Mouse (Mus musculus): Measurements from ENCODE around the gene Mrpl41. TPM values are rescaled to one million over a fixed set of nuclear protein-coding genes. Genes with fewer than 3 reads are reported as not detected.
A peak's percentile ranks its signal among the peaks of the same experiment; 100 is the strongest.

Mrpl41 gene
- 106 and 115 TPM in 2 replicates for polyA plus RNA-seq (2014; fragmentation: Nextera tagmentation; extraction: Ambion mirVana)

DNA sequence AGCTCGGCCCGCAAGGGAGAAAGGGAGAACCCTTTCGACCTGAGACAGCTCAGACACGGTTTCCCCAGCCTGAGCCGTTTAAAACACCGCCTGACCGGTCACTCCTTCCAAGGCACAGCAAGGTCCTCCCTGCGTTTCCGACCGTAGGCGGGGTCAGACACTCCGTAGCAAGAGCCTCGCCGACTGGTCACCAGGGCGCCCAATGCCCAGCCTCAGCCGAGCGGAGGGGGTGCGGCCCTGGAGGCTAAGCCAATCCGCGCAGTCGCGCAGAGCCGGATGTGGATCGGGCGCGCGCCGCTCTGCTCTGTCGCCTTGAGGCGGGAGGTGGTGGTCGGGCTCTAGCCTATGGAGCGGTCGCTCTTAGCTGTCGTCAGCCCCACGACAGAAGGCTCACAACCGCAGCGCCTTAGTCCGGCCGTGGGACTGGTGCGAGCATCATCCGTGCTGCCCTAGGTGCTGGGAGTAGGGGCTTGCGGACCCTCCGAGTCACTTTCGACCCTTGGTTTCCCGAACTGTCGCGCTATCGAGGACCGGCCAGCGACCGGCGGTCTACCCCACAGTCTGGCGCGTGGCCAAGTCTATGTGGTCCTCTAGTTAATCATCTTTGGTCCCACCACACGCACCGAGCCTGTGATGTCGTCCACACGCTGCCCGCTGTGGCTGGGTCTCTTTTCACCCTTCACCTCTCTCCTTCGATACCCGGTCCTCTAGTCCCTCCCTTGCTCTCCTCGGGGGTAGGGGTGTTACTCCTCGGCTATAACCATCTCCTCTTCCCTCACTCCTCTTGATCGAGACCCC is at the start of gene Mrpl41:
TSS of gene Mrpl41 (minus strand) at position 193 of the 798 bp plus-strand sequence.
- Histone ChIP-seq H3K4me2 (peak within 1 kb of the TSS; percentile 99), H3K36me3 (ENCODE audit: insufficient read depth) (peaks cover 28% of the 10 kb centered on the region), H3K9me3 (ENCODE audit: low read depth, low read length) (no peaks in the 10 kb centered on the region), H3K27ac (ENCODE audit: low read depth) (peak within 1 kb of the TSS; percentile 92), H3K4me3 (ENCODE audit: low read depth, low read length) (peak within 1 kb of the TSS; percentile 77), H3K27me3 (ENCODE audit: insufficient read depth, low read length) (no peaks in the 10 kb centered on the region), H3K4me1 (ENCODE audit: insufficient read depth) (peaks cover 4% of the 10 kb centered on the region; the same call in 1 of the 2 replicates), H3K9ac (peak within 1 kb of the TSS; percentile 69)
- DNase-seq (peak; percentile 99), ATAC-seq (ENCODE audit: insufficient read depth) (peak; percentile 99)
- TF ChIP-seq CTCF (IDR thresholded peaks at IDR 0.05; ENCODE audit: low read depth), result no peak
- WGBS, result under 1% methylated on average over 64 of the region's 64 CpGs

DNA sequence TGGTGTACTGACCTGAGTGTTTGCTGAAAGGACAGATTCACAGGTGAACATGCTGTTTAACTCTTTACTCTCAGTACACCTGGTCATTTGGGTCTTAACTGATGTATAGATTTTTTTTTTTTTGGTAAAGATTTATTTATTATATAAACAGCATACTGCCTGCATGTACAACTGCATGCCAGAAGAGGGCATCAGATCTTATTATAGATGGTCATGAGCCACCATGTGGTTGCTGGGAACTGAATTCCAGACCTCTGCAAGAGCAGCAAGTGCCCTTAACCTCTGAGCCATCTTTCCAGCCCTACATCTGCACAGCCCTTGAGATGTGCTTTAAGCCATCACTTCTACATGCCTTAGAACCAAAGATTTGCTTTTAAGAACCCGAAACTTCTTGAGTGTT is 47.8 kb upstream of the Mrpl41 start:
- Histone ChIP-seq H3K4me1 (ENCODE audit: insufficient read depth) (no peaks in the 10 kb centered on the region), H3K9ac (no peak overlapping the region), H3K9me3 (ENCODE audit: low read depth, low read length) (no peaks in the 10 kb centered on the region), H3K27me3 (ENCODE audit: insufficient read depth, low read length) (no peaks in the 10 kb centered on the region), H3K4me3 (ENCODE audit: low read depth, low read length) (no peak overlapping the region), H3K36me3 (ENCODE audit: insufficient read depth) (no peaks in the 10 kb centered on the region), H3K4me2 (no peak overlapping the region), H3K27ac (ENCODE audit: low read depth) (no peak overlapping the region)
- WGBS, result 88% methylated on average over 1 of the region's 1 CpGs
- peak; percentile 27; the same call in 1 of the 2 replicates for TF ChIP-seq CTCF (IDR thresholded peaks at IDR 0.05; ENCODE audit: low read depth)
- DNase-seq (no peak), ATAC-seq (ENCODE audit: insufficient read depth) (no peak)

DNA sequence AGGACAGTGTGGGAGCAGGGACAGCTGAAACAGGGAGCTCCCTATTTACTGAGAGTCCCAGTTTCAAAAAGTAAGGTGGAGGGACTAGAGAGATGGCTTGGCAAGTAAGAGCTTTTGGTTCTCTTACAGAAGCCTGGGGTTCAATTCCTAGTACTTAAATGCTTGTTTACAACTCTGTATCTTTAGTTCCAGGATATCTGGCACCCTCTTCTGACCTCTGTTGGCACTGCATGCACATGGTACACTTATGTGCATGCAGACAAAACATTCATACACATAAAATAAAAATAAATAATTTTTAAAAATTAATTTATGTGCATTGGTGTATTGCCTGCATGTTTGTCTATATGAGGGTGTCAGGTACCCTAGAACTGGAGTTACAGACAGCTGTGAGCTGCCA is 33.4 kb upstream of the Mrpl41 start:
- DNase-seq (peak; percentile 19), ATAC-seq (ENCODE audit: insufficient read depth) (no peak)

DNA sequence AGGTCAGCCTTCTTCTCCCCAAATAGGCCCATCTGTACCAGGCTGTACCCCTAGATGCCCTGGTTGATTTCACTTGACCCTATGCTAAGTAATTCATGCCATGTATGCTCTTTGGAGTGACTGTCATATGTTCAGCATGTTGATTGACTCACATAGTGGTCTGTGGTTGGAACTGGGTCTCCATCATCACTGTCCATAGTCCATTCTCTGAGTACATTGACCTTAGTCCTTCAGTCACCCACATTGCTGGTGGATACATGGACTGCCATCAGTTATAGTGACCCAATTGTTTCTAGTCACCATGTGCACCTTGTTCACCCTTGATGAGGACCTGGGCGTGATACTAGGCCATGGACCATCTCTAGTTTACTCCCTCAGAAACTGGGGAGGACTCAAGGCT is 31.9 kb upstream of the Mrpl41 start:
- Histone ChIP-seq H3K36me3 (ENCODE audit: insufficient read depth) (no peaks in the 10 kb centered on the region), H3K9me3 (ENCODE audit: low read depth, low read length) (no peaks in the 10 kb centered on the region), H3K27me3 (ENCODE audit: insufficient read depth, low read length) (no peaks in the 10 kb centered on the region), H3K9ac (no peak overlapping the region), H3K4me3 (ENCODE audit: low read depth, low read length) (no peak overlapping the region), H3K4me1 (ENCODE audit: insufficient read depth) (no peaks in the 10 kb centered on the region), H3K4me2 (no peak overlapping the region), H3K27ac (ENCODE audit: low read depth) (no peak overlapping the region)
- whole genome bisulfite sequencing, result 81% methylated on average over 1 of the region's 1 CpGs
- ATAC-seq (ENCODE audit: insufficient read depth) (no peak), DNase-seq (no peak)
- TF ChIP-seq CTCF (IDR thresholded peaks at IDR 0.05; ENCODE audit: low read depth), result no peak

More for the DNA sequence above, 33.4 kb upstream of the Mrpl41 start:
- Histone ChIP-seq H3K27ac (ENCODE audit: low read depth) (no peak overlapping the region), H3K9me3 (ENCODE audit: low read depth, low read length) (no peaks in the 10 kb centered on the region), H3K36me3 (ENCODE audit: insufficient read depth) (no peaks in the 10 kb centered on the region), H3K9ac (no peak overlapping the region), H3K4me1 (ENCODE audit: insufficient read depth) (no peaks in the 10 kb centered on the region), H3K4me3 (ENCODE audit: low read depth, low read length) (no peak overlapping the region), H3K27me3 (ENCODE audit: insufficient read depth, low read length) (no peaks in the 10 kb centered on the region), H3K4me2 (no peak overlapping the region)
- TF ChIP-seq CTCF (IDR thresholded peaks at IDR 0.05; ENCODE audit: low read depth), result 0 out of 2 replicates have a peak, but pooled peaks have one; percentile 11

GRCm38 (mm10) chr2:25003946-25004786 is 29.3 kb upstream of the Mrpl41 start:
- Histone ChIP-seq H3K4me1 (ENCODE audit: insufficient read depth) (no peaks in the 10 kb centered on the region), H3K4me3 (ENCODE audit: low read depth, low read length) (no peak overlapping the region), H3K4me2 (no peak overlapping the region), H3K36me3 (ENCODE audit: insufficient read depth) (no peaks in the 10 kb centered on the region), H3K27ac (ENCODE audit: low read depth) (no peak overlapping the region), H3K9ac (no peak overlapping the region), H3K9me3 (ENCODE audit: low read depth, low read length) (no peaks in the 10 kb centered on the region), H3K27me3 (ENCODE audit: insufficient read depth, low read length) (no peaks in the 10 kb centered on the region)
- WGBS, result 81% methylated on average over 9 of the region's 9 CpGs
- no peak for TF ChIP-seq CTCF (IDR thresholded peaks at IDR 0.05; ENCODE audit: low read depth)
- DNase-seq, result no peak
- ATAC-seq (ENCODE audit: insufficient read depth), result no peak

- no peak for ATAC-seq (ENCODE audit: insufficient read depth)
- H3K4me3 ChIP-seq (ENCODE audit: low read depth, low read length), result no peak overlapping the region
- DNase-seq, result peak; percentile 68
- H3K27ac ChIP-seq (ENCODE audit: low read depth), result no peak overlapping the region
- no peaks in the 10 kb centered on the region for H3K27me3 ChIP-seq (ENCODE audit: insufficient read depth, low read length)
- no peaks in the 10 kb centered on the region for H3K9me3 ChIP-seq (ENCODE audit: low read depth, low read length)
- no peak overlapping the region for H3K4me2 ChIP-seq
- TF ChIP-seq CTCF (IDR thresholded peaks at IDR 0.05; ENCODE audit: low read depth), result peak; percentile 73
- H3K9ac ChIP-seq, result no peak overlapping the region
- H3K4me1 ChIP-seq (ENCODE audit: insufficient read depth), result no peaks in the 10 kb centered on the region
- 55% methylated on average over 3 of the region's 3 CpGs for WGBS
- no peaks in the 10 kb centered on the region for H3K36me3 ChIP-seq (ENCODE audit: insufficient read depth)
These were observed 25.8 kb upstream of the Mrpl41 start for GRCm38 (mm10) chr2:25000544-25001235.

All from lung, embryonic 14.5 days (tissue).